Mouse (Mus musculus) neural tube, embryonic 12.5 days (tissue): ENCODE measurements around the gene Gk2. TPM values are rescaled to one million over a fixed set of nuclear protein-coding genes. Genes with fewer than 3 reads are reported as not detected.

Experiments
- ATAC-seq: fragments of 200-750 bp; cut with Nextera tagmentation; 2 replicates; pipeline ENCODE4 v1.8.0; 2017; ENCODE audit warnings: low read depth, mild to moderate bottlenecking, moderate TSS enrichment, moderate library complexity; ENCODE audit not compliant: low FRiP score
- H3K27ac ChIP-seq: fragments of 300-500 bp; sonication (generic); 2 replicates; pipeline ENCODE4 v1.5.1; 2016
- H3K27me3 ChIP-seq: fragments of 300-500 bp; sonication (generic); replicated peaks from 2 replicates; pipeline ENCODE4 v1.6.1; 2016; ENCODE audit warnings: mild to moderate bottlenecking
- H3K36me3 ChIP-seq: fragments of 300-500 bp; sonication (generic); 2 replicates; pipeline ENCODE4 v1.6.1; 2016; ENCODE audit warnings: mild to moderate bottlenecking
- H3K4me1 ChIP-seq: fragments of 300-500 bp; sonication (generic); 2 replicates; pipeline ENCODE4 v1.6.1; 2016
- H3K4me2 ChIP-seq: fragments of 300-500 bp; sonication (generic); replicated peaks from 2 replicates; pipeline ENCODE4 v1.6.1; 2016; ENCODE audit warnings: mild to moderate bottlenecking
- H3K4me3 ChIP-seq: fragments of 300-500 bp; sonication (generic); 2 replicates; pipeline ENCODE4 v1.5.1; 2016
- H3K9ac ChIP-seq: fragments of 300-500 bp; sonication (generic); 2 replicates; pipeline ENCODE4 v1.6.1; 2016; ENCODE audit warnings: mild to moderate bottlenecking
- H3K9me3 ChIP-seq: fragments of 300-500 bp; sonication (generic); 2 replicates; pipeline ENCODE4 v1.6.1; 2016; ENCODE audit warnings: mild to moderate bottlenecking
- WGBS: fragments of 180-500 bp; shearing (Covaris S2); methylation state at CpG from one replicate; pipeline ENCODE4 v1.1.7; 2016; 5-methylcytosine and 5-hydroxymethylcytosine counted together
- polyA plus RNA-seq: library from polyadenylated mRNA; unstranded; fragments of >200 nt; fragmentation: Nextera tagmentation; extraction: Ambion mirVana; gene quantifications from 2 replicates; pipeline ENCODE4 v1.2.1, GENCODE M21; 2016

The Gk2 gene
- polyA plus RNA-seq, 1 experiment from 2014 or later: not detected

GRCm38 (mm10) chr5:97429976-97430375 is 26.8 kb downstream of the Gk2 start:
- H3K4me2 ChIP-seq: no peak overlapping the region
- no peaks in the 10 kb centered on the region for H3K27me3 ChIP-seq
- no peak for ATAC-seq
- no peaks in the 10 kb centered on the region for H3K36me3 ChIP-seq
- no peak overlapping the region for H3K4me3 ChIP-seq
- H3K4me1 ChIP-seq: no peaks in the 10 kb centered on the region
- no peak overlapping the region for H3K27ac ChIP-seq
- H3K9me3 ChIP-seq: no peaks in the 10 kb centered on the region
- 77% methylated on average over 9 of the region's 9 CpGs for WGBS
- H3K9ac ChIP-seq: no peak overlapping the region

GRCm38 (mm10) chr5:97421669-97422068 is 35.2 kb downstream of the Gk2 start:
- H3K9me3 ChIP-seq: no peaks in the 10 kb centered on the region
- no peak overlapping the region for H3K4me3 ChIP-seq
- H3K4me2 ChIP-seq: no peak overlapping the region
- no peaks in the 10 kb centered on the region for H3K36me3 ChIP-seq
- ATAC-seq: no peak
- WGBS: 97% methylated on average over 2 of the region's 2 CpGs
- no peak overlapping the region for H3K27ac ChIP-seq
- no peak overlapping the region for H3K9ac ChIP-seq
- no peaks in the 10 kb centered on the region for H3K27me3 ChIP-seq
- no peaks in the 10 kb centered on the region for H3K4me1 ChIP-seq

- no peaks in the 10 kb centered on the region for H3K4me1 ChIP-seq
- H3K9ac ChIP-seq: no peak overlapping the region
- no peak overlapping the region for H3K4me2 ChIP-seq
- no peaks in the 10 kb centered on the region for H3K27me3 ChIP-seq
- no peak overlapping the region for H3K4me3 ChIP-seq
- 82% methylated on average over 2 of the region's 2 CpGs for WGBS
- H3K27ac ChIP-seq: no peak overlapping the region
- no peak for ATAC-seq
- H3K9me3 ChIP-seq: no peaks in the 10 kb centered on the region
- H3K36me3 ChIP-seq: no peaks in the 10 kb centered on the region
These were observed 39.6 kb downstream of the Gk2 start for GRCm38 (mm10) chr5:97417185-97417584.

GRCm38 (mm10) chr5:97415837-97416236 is 41.0 kb downstream of the Gk2 start:
- H3K4me1 ChIP-seq: no peaks in the 10 kb centered on the region
- no peak overlapping the region for H3K9ac ChIP-seq
- H3K27ac ChIP-seq: no peak overlapping the region
- H3K27me3 ChIP-seq: no peaks in the 10 kb centered on the region
- no peaks in the 10 kb centered on the region for H3K9me3 ChIP-seq
- no peak overlapping the region for H3K4me3 ChIP-seq
- H3K36me3 ChIP-seq: no peaks in the 10 kb centered on the region
- ATAC-seq: 0 out of 2 replicates have a peak, but pooled peaks have one; percentile 41
- WGBS: 67% methylated on average over 6 of the region's 6 CpGs
- no peak overlapping the region for H3K4me2 ChIP-seq

- Histone ChIP-seq H3K9ac (no peak overlapping the region), H3K4me1 (no peaks in the 10 kb centered on the region), H3K9me3 (no peaks in the 10 kb centered on the region), H3K27ac (no peak overlapping the region), H3K4me2 (no peak overlapping the region), H3K36me3 (no peaks in the 10 kb centered on the region), H3K4me3 (no peak overlapping the region), H3K27me3 (no peaks in the 10 kb centered on the region)
- 85% methylated on average over 3 of the region's 3 CpGs for WGBS
- no peak for ATAC-seq
These were observed 43.1 kb downstream of the Gk2 start for GRCm38 (mm10) chr5:97413716-97414115.

GRCm38 (mm10) chr5:97410190-97410589 is 46.6 kb downstream of the Gk2 start:
- Histone ChIP-seq H3K27ac (no peak overlapping the region), H3K4me1 (no peaks in the 10 kb centered on the region), H3K27me3 (no peaks in the 10 kb centered on the region), H3K9ac (no peak overlapping the region), H3K4me3 (no peak overlapping the region), H3K4me2 (no peak overlapping the region), H3K36me3 (no peaks in the 10 kb centered on the region), H3K9me3 (no peaks in the 10 kb centered on the region)
- 55% methylated on average over 6 of the region's 6 CpGs for WGBS
- ATAC-seq: no peak

GRCm38 (mm10) chr5:97409234-97409704 is 47.6 kb downstream of the Gk2 start:
- Histone ChIP-seq H3K9me3 (no peaks in the 10 kb centered on the region), H3K4me3 (no peak overlapping the region), H3K4me2 (no peak overlapping the region), H3K27ac (no peak overlapping the region), H3K36me3 (no peaks in the 10 kb centered on the region), H3K27me3 (no peaks in the 10 kb centered on the region), H3K9ac (no peak overlapping the region), H3K4me1 (no peaks in the 10 kb centered on the region)
- ATAC-seq: peak; percentile 72
- 36% methylated on average over 4 of the region's 4 CpGs for WGBS

Other genes with a start within 250 kb of the Gk2 start
- gene Naa11, start 64.6 kb downstream of the Gk2 start, polyA plus RNA-seq: not detected in 2 replicates